Mouse (Mus musculus) gastrocnemius, postnatal 14 days (tissue): ENCODE results near the gene Wdtc1. TPM values are rescaled to one million over a fixed set of nuclear protein-coding genes. Genes with fewer than 3 reads are reported as not detected.

Experiments
- DNase-seq: peaks from one replicate; pipeline ENCODE4 v3.0.0; 2021; ENCODE audit warnings: mixed read lengths
- intact Hi-C: fragments of 180-260 bp; cut with DNase I; formaldehyde crosslinking; loops from one replicate; pipeline ENCODE4 v1.15.1; 2025; ENCODE audit warnings: low total_unique reads
- total RNA-seq, 2 experiments: library from RNA; stranded (reverse); gene quantifications; 2 replicates each; pipeline ENCODE4 v1.2.3; 2021

Gene Wdtc1
- total RNA-seq, 2 experiments from 2014 or later: 49.4 to 54.9 TPM

DNA sequence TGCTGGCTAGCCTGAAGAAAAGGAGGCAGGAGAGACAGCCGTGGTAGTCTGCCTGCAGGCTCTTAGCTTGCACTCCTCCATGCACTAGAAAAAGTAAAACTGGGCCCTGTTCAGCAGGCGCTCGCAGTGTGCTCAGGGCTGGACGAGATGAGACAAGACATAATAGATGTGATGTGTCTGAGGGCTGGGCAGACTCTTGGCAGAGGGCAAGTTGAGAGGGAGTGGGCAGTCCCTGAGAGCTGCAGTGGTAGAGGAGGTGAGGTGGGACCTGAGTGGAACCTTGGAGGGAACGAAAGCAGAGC lies 25.7 kb upstream of the Wdtc1 start:
- intact Hi-C loops: no loop called here
- no peak for DNase-seq

DNA sequence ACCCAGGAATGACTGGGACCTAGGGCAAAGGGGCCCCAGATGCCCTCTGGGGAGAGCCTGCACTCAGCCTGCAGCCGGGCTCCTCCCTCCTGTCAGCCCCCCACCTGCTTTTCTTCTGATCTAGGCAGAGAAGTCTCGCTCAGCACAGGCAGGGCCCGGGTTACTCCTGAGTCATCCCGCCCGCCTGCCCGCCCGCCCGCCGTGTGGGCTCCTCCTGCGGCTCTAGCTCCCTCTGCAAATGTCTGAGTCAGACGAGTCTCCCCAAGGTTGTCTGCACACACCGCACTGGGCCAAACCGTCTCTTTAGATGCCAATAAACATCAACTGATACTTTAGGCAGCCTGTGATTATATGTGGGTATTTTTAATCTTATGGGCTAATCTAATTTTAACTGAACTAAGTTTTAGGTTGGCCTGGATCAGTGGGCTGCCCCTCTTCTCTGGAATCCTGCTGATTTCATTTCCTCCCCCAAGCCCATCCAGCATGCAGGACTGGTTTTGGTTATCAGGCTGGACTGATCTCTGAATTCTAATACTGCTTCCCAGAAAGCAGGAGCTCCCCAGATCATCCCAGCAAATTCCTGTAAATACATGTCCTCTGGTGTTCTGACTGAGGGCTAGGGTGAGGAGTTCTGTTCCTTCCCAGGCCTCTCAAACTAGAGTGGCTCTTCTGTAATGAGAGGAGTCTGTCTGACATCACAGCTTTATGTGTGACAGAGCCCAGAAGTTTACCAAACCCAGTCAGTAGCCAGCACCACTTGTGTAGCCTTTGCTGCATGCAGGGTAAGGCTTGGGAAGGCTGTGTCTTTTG lies 25.2 kb upstream of the Wdtc1 start:
- DNase-seq: peak; percentile 61
- intact Hi-C loops: no loop called here

GRCm38 (mm10) chr4:133375812-133376577 lies 22.7 kb upstream of the Wdtc1 start:
- intact Hi-C loops: no loop called here
- DNase-seq: no peak

- no peak for DNase-seq
- intact Hi-C loops: loop anchor here (5.0 kb wide), 1 partner anchor 43 kb away; no protein-coding TSS in a partner anchor
These were observed 20.7 kb upstream of the Wdtc1 start for GRCm38 (mm10) chr4:133374011-133374410.

GRCm38 (mm10) chr4:133372278-133372665 lies 19.0 kb upstream of the Wdtc1 start:
- intact Hi-C loops: loop anchor here (5.0 kb wide), 1 partner anchor 45 kb away; no protein-coding TSS in a partner anchor
- DNase-seq: no peak

DNA sequence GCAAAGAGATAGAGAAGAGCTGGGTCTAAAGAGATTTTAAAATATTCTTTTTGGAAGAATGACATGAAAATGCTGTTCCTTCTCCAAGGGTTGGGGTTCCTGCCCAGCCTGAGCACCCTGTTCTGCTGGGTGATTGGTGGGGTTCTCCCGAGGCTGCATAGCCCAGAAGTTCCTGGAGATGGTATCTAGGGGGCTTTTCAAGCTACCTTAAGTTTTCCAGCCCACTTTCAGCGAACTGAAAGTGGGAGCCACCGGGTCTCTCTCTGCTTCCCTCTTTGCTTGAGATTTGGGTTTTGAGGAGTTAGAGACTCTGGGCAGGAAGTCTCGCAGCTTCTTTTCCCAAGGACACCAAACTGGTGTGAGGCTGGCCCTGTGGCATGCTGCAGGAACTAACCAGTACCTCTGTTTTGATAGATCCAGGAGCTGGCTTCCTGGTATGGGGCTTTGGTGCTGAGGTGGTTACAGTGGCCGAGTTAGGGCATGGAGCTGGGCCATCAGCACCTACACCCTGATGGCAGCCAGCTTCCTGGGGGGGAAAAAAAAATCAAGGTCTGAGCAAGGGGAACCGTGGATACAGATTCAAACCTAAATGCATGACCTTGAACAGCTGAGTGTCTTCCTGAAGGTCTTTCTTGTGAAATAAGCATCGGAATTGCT lies 18.5 kb upstream of the Wdtc1 start:
- intact Hi-C loops: loop anchor here (5.0 kb wide), 1 partner anchor 46 kb away; no protein-coding TSS in a partner anchor
- no peak for DNase-seq

- intact Hi-C loops: loop anchor here (5.0 kb wide), 1 partner anchor 47 kb away; no protein-coding TSS in a partner anchor
- peak; percentile 46 for DNase-seq
These were observed 17.3 kb upstream of the Wdtc1 start for GRCm38 (mm10) chr4:133370298-133371274.

DNA sequence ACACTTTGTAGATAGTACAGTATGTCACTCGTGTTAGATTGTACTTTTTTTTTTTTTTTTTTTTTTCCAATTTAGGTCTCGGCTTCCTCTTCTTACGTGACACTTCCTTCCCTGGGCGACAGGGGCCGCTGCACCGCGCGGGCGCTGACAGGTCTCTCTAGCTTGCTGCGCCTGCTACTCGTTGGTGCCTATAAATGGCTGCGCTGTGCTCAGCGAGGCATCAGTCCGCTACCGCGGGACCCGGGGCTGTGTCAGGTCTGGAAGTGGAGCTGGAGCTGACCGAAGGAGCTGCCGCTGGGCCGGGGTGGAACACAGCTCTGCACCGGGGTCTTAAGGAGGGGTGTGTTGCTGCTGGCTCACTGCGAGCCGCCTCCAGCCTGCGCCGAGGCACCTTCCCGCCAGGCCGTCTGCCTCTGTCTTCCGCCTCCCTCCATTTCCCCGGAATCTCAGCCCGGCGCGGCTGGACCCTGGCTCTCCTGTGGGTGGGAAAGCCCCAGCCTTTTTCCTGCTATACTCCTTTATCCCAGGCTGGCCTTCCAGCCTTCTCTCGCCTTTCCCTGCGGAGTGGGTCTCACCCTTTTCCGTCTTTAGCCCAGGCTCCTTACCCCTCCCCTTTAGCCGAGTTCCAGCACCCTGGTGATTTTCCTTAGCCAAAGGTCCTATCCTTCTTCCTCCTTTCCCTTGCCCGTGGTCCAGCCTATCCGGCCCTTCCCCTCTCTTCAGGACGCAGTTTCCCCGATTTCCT lies 16.4 kb upstream of the Wdtc1 start, which contains the start of gene Slc9a1:
Gene Slc9a1 (plus strand): TSS at position 154 of the 745 bp plus-strand sequence.
- DNase-seq: peak; percentile 93
- intact Hi-C loops: loop anchor here (5.0 kb wide), 1 partner anchor 48 kb away; no protein-coding TSS in a partner anchor

DNA sequence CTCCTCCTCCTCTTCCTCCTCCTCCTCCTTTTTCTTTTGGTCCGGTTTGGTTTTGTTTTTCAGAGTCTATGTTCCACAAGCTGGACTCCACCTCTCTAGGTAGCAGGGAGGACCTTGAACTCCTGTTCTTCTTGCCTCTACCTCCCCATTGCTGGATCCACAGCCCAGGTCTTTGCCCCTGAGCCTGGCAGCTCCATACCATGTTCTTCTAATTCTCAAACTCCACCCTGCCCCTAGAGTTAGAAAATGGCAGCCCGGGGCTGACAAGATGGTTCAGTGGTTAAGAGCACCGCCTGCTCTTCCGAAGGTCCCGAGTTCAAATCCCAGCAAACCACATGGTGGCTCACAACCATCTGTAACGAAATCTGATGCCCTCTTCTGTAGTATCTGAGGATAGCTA lies 1.4 kb upstream of the Wdtc1 start:
- DNase-seq: no peak
- intact Hi-C loops: no loop called here

- DNase-seq: no peak
- intact Hi-C loops: no loop called here
These were observed 484 bp downstream of the Wdtc1 start for GRCm38 (mm10) chr4:133352797-133353196.

GRCm38 (mm10) chr4:133348051-133348775 lies 5.1 kb downstream of the Wdtc1 start:
- no peak for DNase-seq
- intact Hi-C loops: no loop called here

GRCm38 (mm10) chr4:133347624-133348023 lies 5.7 kb downstream of the Wdtc1 start:
- intact Hi-C loops: no loop called here
- no peak for DNase-seq

DNA sequence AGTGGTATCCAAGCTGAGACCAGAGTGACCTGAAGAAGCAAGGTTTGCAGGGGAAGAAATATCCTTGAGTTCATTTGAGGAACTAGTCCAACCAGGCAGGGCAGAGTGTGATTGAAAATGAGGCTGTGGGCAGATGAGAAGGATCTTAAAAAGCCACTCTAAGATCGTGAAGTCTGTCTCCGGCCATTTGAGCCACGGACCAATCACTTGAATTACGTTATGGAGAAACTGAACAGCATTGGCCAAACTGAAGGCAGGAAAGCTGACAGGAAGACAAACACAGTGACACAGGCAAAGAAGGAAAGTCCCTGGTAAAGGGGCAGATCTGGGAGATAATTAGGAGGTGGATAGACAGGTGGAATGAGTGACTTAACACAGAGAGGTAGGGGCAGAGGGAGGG lies 6.7 kb downstream of the Wdtc1 start:
- DNase-seq: no peak
- intact Hi-C loops: no loop called here

- DNase-seq: no peak
- intact Hi-C loops: loop anchor here (2.0 kb wide), 1 partner anchor 35 kb away; no protein-coding TSS in a partner anchor
These were observed 7.6 kb downstream of the Wdtc1 start for GRCm38 (mm10) chr4:133345702-133346101.

- intact Hi-C loops: loop anchor here (2.0 kb wide), 1 partner anchor 33 kb away; no protein-coding TSS in a partner anchor
- DNase-seq: no peak
These were observed 9.2 kb downstream of the Wdtc1 start for GRCm38 (mm10) chr4:133344112-133344511.

- intact Hi-C loops: no loop called here
- DNase-seq: no peak
These were observed 13.1 kb downstream of the Wdtc1 start for GRCm38 (mm10) chr4:133340217-133340616.

DNA sequence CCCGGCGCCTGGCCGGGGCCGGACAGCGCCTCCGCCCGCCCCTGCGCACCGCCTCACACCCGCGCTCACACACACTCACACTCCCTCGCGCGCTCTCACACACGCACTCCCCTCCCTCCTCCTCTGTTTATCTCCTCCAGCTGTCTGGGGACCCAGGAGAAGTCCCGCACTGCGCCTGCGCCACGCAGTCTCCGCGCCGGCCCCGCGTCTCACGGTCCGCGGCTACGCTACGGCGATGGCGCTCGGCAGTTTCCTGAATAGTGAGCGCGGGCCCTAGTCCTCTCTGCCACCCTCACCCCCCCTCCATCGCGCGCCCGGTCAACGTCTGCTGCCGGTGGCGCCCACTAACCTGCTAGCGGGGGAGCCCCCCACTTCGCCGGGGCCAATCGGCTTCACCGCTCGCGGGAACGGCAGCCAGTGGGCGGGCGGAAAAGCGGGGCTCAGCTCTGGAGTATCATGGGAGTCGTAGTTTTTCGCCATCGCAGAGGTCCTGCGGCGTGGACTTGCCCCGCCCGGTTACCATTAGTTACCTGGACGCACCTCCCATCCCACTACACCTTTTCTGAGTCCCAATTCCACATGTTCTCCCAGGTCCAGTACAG lies 14.0 kb downstream of the Wdtc1 start:
- peak; percentile 98 for DNase-seq
- intact Hi-C loops: no loop called here
